Mouse (Mus musculus): ENCODE measurements around the gene Lnx1.

- TF ChIP-seq CTCF (IDR thresholded peaks at IDR 0.05; ENCODE audit: borderline replicate concordance, insufficient read depth, low read length) = no peak
- TF ChIP-seq POLR2A (IDR thresholded peaks at IDR 0.05; ENCODE audit: low read depth, low read length) = no peak
Observed at GRCm38 (mm10) chr5:74703741-74704459, 1.2 kb upstream of the Lnx1 start.

Data from embryonic fibroblast, embryonic 13.5 days (primary cell).